Mouse (Mus musculus) thymus, postnatal 36 days (tissue): ENCODE measurements around the gene Rint1.

Source experiments
- DNase-seq, 2 experiments: peaks; one replicate each; pipeline ENCODE4 v3.0.0; 2022; ENCODE audit warnings: mixed read lengths in 2 of 2

Rint1 gene

GRCm38 (mm10) chr5:23864054-23864965, 76.8 kb downstream of the Rint1 start:
- DNase-seq = no peak

- no peak for DNase-seq
Measured at GRCm38 (mm10) chr5:23865941-23866340, 78.4 kb downstream of the Rint1 start.
